Mouse (Mus musculus): ENCODE results near the gene Cfap126. TPM values are rescaled to one million over a fixed set of nuclear protein-coding genes. Genes with fewer than 3 reads are reported as not detected.
"Not testable (repeated sequence)": the region's sequence is repeated elsewhere in the genome, so short reads cannot be mapped to it uniquely, and the experiment has no call there.

Cfap126 gene
- polyA plus RNA-seq, 1 experiment from 2014 or later = 1.7 TPM

GRCm38 (mm10) chr1:171120893-171121292 lies 7.2 kb downstream of the Cfap126 start:
- Histone ChIP-seq H3K9me3 (replicated peaks; ENCODE audit: control insufficient read depth, low read length) (no peaks in the 10 kb centered on the region), H3K27me3 (ENCODE audit: control insufficient read depth, insufficient read depth, low read length) (no peaks in the 10 kb centered on the region)

GRCm38 (mm10) chr1:171121839-171122238 lies 8.1 kb downstream of the Cfap126 start:
- no peak overlapping the region for H3K4me3 ChIP-seq (ENCODE audit: low read depth, low read length)
- WGBS = 44% methylated on average over 5 of the region's 5 CpGs
- no peaks in the 10 kb centered on the region for H3K27me3 ChIP-seq (ENCODE audit: control insufficient read depth, insufficient read depth, low read length)
- no peaks in the 10 kb centered on the region for H3K9me3 ChIP-seq (replicated peaks; ENCODE audit: control insufficient read depth, low read length)
- no peaks in the 10 kb centered on the region for H3K4me1 ChIP-seq (ENCODE audit: control insufficient read depth, insufficient read depth, low read length)
- H3K27ac ChIP-seq (replicated peaks; ENCODE audit: low read depth, low read length) = no peak overlapping the region
- no peaks in the 10 kb centered on the region for H3K36me3 ChIP-seq (replicated peaks; ENCODE audit: control insufficient read depth, insufficient read depth, low read depth, low read length)
- H3K4me2 ChIP-seq (ENCODE audit: low read depth, low read length) = no peak overlapping the region
- H3K9ac ChIP-seq (replicated peaks; ENCODE audit: low read length) = no peak overlapping the region
- ATAC-seq (replicated peaks; ENCODE audit: insufficient number of reproducible peaks, low FRiP score, low TSS enrichment, low read depth) (no peak), DNase-seq (ENCODE audit: low spot score) (no peak)

More at GRCm38 (mm10) chr1:171120893-171121292, 7.2 kb downstream of the Cfap126 start:
- Histone ChIP-seq H3K27ac (replicated peaks; ENCODE audit: low read depth, low read length) (no peak overlapping the region), H3K4me1 (ENCODE audit: control insufficient read depth, insufficient read depth, low read length) (no peaks in the 10 kb centered on the region), H3K4me2 (ENCODE audit: low read depth, low read length) (no peak overlapping the region), H3K4me3 (ENCODE audit: low read depth, low read length) (no peak overlapping the region), H3K36me3 (replicated peaks; ENCODE audit: control insufficient read depth, insufficient read depth, low read depth, low read length) (no peaks in the 10 kb centered on the region), H3K9ac (replicated peaks; ENCODE audit: low read length) (no peak overlapping the region)
- 46% methylated on average over 3 of the region's 3 CpGs for WGBS
- DNase-seq (ENCODE audit: low spot score) (no peak), ATAC-seq (replicated peaks; ENCODE audit: insufficient number of reproducible peaks, low FRiP score, low TSS enrichment, low read depth) (no peak)

GRCm38 (mm10) chr1:171122932-171123331 lies 9.2 kb downstream of the Cfap126 start:
- no peak overlapping the region for H3K9ac ChIP-seq (replicated peaks; ENCODE audit: low read length)
- no peak overlapping the region for H3K4me3 ChIP-seq (ENCODE audit: low read depth, low read length)
- no peak overlapping the region for H3K27ac ChIP-seq (replicated peaks; ENCODE audit: low read depth, low read length)
- DNase-seq (ENCODE audit: low spot score) (no peak), ATAC-seq (replicated peaks; ENCODE audit: insufficient number of reproducible peaks, low FRiP score, low TSS enrichment, low read depth) (no peak)
- 29% methylated on average over 7 of the region's 7 CpGs for WGBS
- H3K4me1 ChIP-seq (ENCODE audit: control insufficient read depth, insufficient read depth, low read length) = no peaks in the 10 kb centered on the region
- no peak overlapping the region for H3K4me2 ChIP-seq (ENCODE audit: low read depth, low read length)
- no peaks in the 10 kb centered on the region for H3K27me3 ChIP-seq (ENCODE audit: control insufficient read depth, insufficient read depth, low read length)
- H3K36me3 ChIP-seq (replicated peaks; ENCODE audit: control insufficient read depth, insufficient read depth, low read depth, low read length) = no peaks in the 10 kb centered on the region
- no peaks in the 10 kb centered on the region for H3K9me3 ChIP-seq (replicated peaks; ENCODE audit: control insufficient read depth, low read length)

GRCm38 (mm10) chr1:171124398-171124797 lies 10.7 kb downstream of the Cfap126 start:
- ATAC-seq (replicated peaks; ENCODE audit: insufficient number of reproducible peaks, low FRiP score, low TSS enrichment, low read depth) (no peak), DNase-seq (ENCODE audit: low spot score) (no peak)
- no peak overlapping the region for H3K27ac ChIP-seq (replicated peaks; ENCODE audit: low read depth, low read length)
- no peak overlapping the region for H3K4me3 ChIP-seq (ENCODE audit: low read depth, low read length)
- 86% methylated on average over 5 of the region's 5 CpGs for WGBS
- H3K36me3 ChIP-seq (replicated peaks; ENCODE audit: control insufficient read depth, insufficient read depth, low read depth, low read length) = no peaks in the 10 kb centered on the region; the same call in 1 of the 2 replicates
- H3K4me1 ChIP-seq (ENCODE audit: control insufficient read depth, insufficient read depth, low read length) = no peaks in the 10 kb centered on the region
- no peak overlapping the region for H3K4me2 ChIP-seq (ENCODE audit: low read depth, low read length)
- no peaks in the 10 kb centered on the region for H3K9me3 ChIP-seq (replicated peaks; ENCODE audit: control insufficient read depth, low read length)
- no peaks in the 10 kb centered on the region for H3K27me3 ChIP-seq (ENCODE audit: control insufficient read depth, insufficient read depth, low read length)
- no peak overlapping the region for H3K9ac ChIP-seq (replicated peaks; ENCODE audit: low read length)

GRCm38 (mm10) chr1:171129251-171129650 lies 15.5 kb downstream of the Cfap126 start:
- H3K4me2 ChIP-seq (ENCODE audit: low read depth, low read length) = no peak overlapping the region
- H3K27ac ChIP-seq (replicated peaks; ENCODE audit: low read depth, low read length) = no peak overlapping the region
- DNase-seq (ENCODE audit: low spot score) = no peak
- H3K27me3 ChIP-seq (ENCODE audit: control insufficient read depth, insufficient read depth, low read length) = no peaks in the 10 kb centered on the region
- WGBS = 47% methylated on average over 7 of the region's 7 CpGs
- ATAC-seq (replicated peaks; ENCODE audit: insufficient number of reproducible peaks, low FRiP score, low TSS enrichment, low read depth) = no peak
- no peak overlapping the region for H3K9ac ChIP-seq (replicated peaks; ENCODE audit: low read length)
- no peaks in the 10 kb centered on the region; the same call in 1 of the 2 replicates for H3K36me3 ChIP-seq (replicated peaks; ENCODE audit: control insufficient read depth, insufficient read depth, low read depth, low read length)
- H3K4me1 ChIP-seq (ENCODE audit: control insufficient read depth, insufficient read depth, low read length) = no peaks in the 10 kb centered on the region
- H3K4me3 ChIP-seq (ENCODE audit: low read depth, low read length) = no peak overlapping the region
- H3K9me3 ChIP-seq (replicated peaks; ENCODE audit: control insufficient read depth, low read length) = no peaks in the 10 kb centered on the region

GRCm38 (mm10) chr1:171130971-171131370 lies 17.3 kb downstream of the Cfap126 start:
- ATAC-seq (replicated peaks; ENCODE audit: insufficient number of reproducible peaks, low FRiP score, low TSS enrichment, low read depth) (no peak), DNase-seq (ENCODE audit: low spot score) (no peak)
- no peaks in the 10 kb centered on the region for H3K27me3 ChIP-seq (ENCODE audit: control insufficient read depth, insufficient read depth, low read length)
- H3K4me3 ChIP-seq (ENCODE audit: low read depth, low read length) = no peak overlapping the region
- no peak overlapping the region for H3K4me2 ChIP-seq (ENCODE audit: low read depth, low read length)
- H3K9ac ChIP-seq (replicated peaks; ENCODE audit: low read length) = no peak overlapping the region
- H3K4me1 ChIP-seq (ENCODE audit: control insufficient read depth, insufficient read depth, low read length) = no peaks in the 10 kb centered on the region
- 63% methylated on average over 1 of the region's 1 CpGs for WGBS
- H3K27ac ChIP-seq (replicated peaks; ENCODE audit: low read depth, low read length) = no peak overlapping the region
- H3K36me3 ChIP-seq (replicated peaks; ENCODE audit: control insufficient read depth, insufficient read depth, low read depth, low read length) = no peaks in the 10 kb centered on the region; the same call in 1 of the 2 replicates
- no peaks in the 10 kb centered on the region for H3K9me3 ChIP-seq (replicated peaks; ENCODE audit: control insufficient read depth, low read length)

GRCm38 (mm10) chr1:171135600-171135999 lies 21.9 kb downstream of the Cfap126 start:
- H3K36me3 ChIP-seq (replicated peaks; ENCODE audit: control insufficient read depth, insufficient read depth, low read depth, low read length) = no peaks in the 10 kb centered on the region; the same call in 1 of the 2 replicates
- no peaks in the 10 kb centered on the region for H3K4me1 ChIP-seq (ENCODE audit: control insufficient read depth, insufficient read depth, low read length)
- DNase-seq (ENCODE audit: low spot score) (no peak), ATAC-seq (replicated peaks; ENCODE audit: insufficient number of reproducible peaks, low FRiP score, low TSS enrichment, low read depth) (no peak)
- H3K4me2 ChIP-seq (ENCODE audit: low read depth, low read length) = no peak overlapping the region
- WGBS = 90% methylated on average over 2 of the region's 2 CpGs
- no peaks in the 10 kb centered on the region for H3K27me3 ChIP-seq (ENCODE audit: control insufficient read depth, insufficient read depth, low read length)
- no peak overlapping the region for H3K4me3 ChIP-seq (ENCODE audit: low read depth, low read length)
- H3K9me3 ChIP-seq (replicated peaks; ENCODE audit: control insufficient read depth, low read length) = no peaks in the 10 kb centered on the region
- no peak overlapping the region for H3K27ac ChIP-seq (replicated peaks; ENCODE audit: low read depth, low read length)
- no peak overlapping the region for H3K9ac ChIP-seq (replicated peaks; ENCODE audit: low read length)

- not testable (repeated sequence) for H3K36me3 ChIP-seq (replicated peaks; ENCODE audit: control insufficient read depth, insufficient read depth, low read depth, low read length); ATAC-seq (replicated peaks; ENCODE audit: insufficient number of reproducible peaks, low FRiP score, low TSS enrichment, low read depth); H3K4me3 ChIP-seq (ENCODE audit: low read depth, low read length); H3K4me1 ChIP-seq (ENCODE audit: control insufficient read depth, insufficient read depth, low read length); H3K27ac ChIP-seq (replicated peaks; ENCODE audit: low read depth, low read length); H3K9ac ChIP-seq (replicated peaks; ENCODE audit: low read length); DNase-seq (ENCODE audit: low spot score); H3K27me3 ChIP-seq (ENCODE audit: control insufficient read depth, insufficient read depth, low read length); H3K9me3 ChIP-seq (replicated peaks; ENCODE audit: control insufficient read depth, low read length); H3K4me2 ChIP-seq (ENCODE audit: low read depth, low read length)
- WGBS = 92% methylated on average over 8 of the region's 8 CpGs
Measured at GRCm38 (mm10) chr1:171137486-171138155, 23.9 kb downstream of the Cfap126 start.

Measured in embryonic facial prominence, embryonic 11.5 days (tissue).